Mouse (Mus musculus) bone marrow macrophage, adult 2 months (primary cell): ENCODE measurements around the gene 1110051M20Rik. TPM values are rescaled to one million over a fixed set of nuclear protein-coding genes. Genes with fewer than 3 reads are reported as not detected.

Experiments used
- H3K27ac ChIP-seq: 2 replicates; pipeline ENCODE4 v1.5.1; 2012; ENCODE audit warnings: low read depth, low read length; ENCODE audit not compliant: insufficient read depth
- H3K4me1 ChIP-seq: 2 replicates; pipeline ENCODE4 v1.6.1; 2012; ENCODE audit warnings: low read length; ENCODE audit not compliant: control insufficient read depth, insufficient read depth
- H3K4me3 ChIP-seq: 2 replicates; pipeline ENCODE4 v1.5.1; 2012; ENCODE audit warnings: mild to moderate bottlenecking, low read length, moderate library complexity; ENCODE audit not compliant: insufficient read depth
- CTCF ChIP-seq: IDR thresholded peaks from 2 replicates; pipeline ENCODE4 v1.5.1; 2012; ENCODE audit warnings: low read depth, mild to moderate bottlenecking, low read length, moderate library complexity
- POLR2A ChIP-seq: IDR thresholded peaks from 2 replicates; pipeline ENCODE4 v1.6.1; 2012; ENCODE audit warnings: mild to moderate bottlenecking, low read depth, low read length, borderline replicate concordance
- polyA plus RNA-seq: library from polyadenylated mRNA; stranded (reverse); fragments of >200 nt; gene quantifications from 2 replicates; pipeline ENCODE4 v1.2.4, GENCODE M21; 2012; ENCODE audit not compliant: missing spikeins, insufficient read depth, insufficient read length

The 1110051M20Rik gene
- polyA plus RNA-seq, 1 experiment = 14.2 TPM

DNA sequence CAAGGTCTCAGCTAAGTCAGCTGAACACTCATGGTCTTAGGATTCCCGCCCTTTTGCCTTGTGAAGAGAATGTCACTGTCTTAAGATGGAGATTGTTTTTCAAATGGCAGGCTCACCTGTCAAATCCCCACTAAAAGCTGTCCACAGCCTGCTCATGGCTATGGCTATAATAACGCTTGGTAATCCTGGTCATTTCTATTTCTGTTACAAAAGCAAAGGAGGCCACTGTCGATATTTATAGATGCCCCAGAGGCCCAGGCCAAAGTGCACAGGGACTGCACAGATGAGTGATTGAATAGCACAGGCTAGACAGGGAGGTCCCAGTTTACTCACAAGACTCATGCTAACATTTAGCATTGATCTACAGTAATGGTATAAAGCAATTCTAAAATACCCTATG, 15.4 kb downstream of the 1110051M20Rik start:
- H3K4me1 ChIP-seq = no peaks in the 10 kb centered on the region
- no peak overlapping the region for H3K27ac ChIP-seq
- no peak overlapping the region for H3K4me3 ChIP-seq
- TF ChIP-seq CTCF = no peak
- no peak for TF ChIP-seq POLR2A

DNA sequence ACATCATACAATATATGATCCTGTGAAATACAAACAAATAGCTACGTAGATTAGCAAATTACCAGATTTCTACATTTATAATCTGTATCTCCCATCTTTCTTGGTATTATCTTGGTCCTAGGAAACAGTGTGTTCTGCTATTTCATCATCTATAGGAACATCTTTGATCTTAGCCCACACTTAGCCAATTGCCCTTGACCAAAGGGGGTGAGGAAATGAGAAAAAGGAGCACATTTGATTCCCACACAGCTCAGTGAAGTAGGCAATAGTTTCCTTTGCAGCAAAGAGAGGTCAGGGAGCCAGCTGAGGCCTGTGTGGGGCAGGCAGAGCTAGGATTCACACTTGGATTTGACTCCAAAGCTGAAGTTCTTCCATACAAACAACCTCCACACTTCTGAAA, 18.2 kb downstream of the 1110051M20Rik start:
- no peak overlapping the region for H3K4me3 ChIP-seq
- H3K4me1 ChIP-seq = no peaks in the 10 kb centered on the region
- TF ChIP-seq CTCF (no peak), POLR2A (no peak)
- no peak overlapping the region for H3K27ac ChIP-seq

DNA sequence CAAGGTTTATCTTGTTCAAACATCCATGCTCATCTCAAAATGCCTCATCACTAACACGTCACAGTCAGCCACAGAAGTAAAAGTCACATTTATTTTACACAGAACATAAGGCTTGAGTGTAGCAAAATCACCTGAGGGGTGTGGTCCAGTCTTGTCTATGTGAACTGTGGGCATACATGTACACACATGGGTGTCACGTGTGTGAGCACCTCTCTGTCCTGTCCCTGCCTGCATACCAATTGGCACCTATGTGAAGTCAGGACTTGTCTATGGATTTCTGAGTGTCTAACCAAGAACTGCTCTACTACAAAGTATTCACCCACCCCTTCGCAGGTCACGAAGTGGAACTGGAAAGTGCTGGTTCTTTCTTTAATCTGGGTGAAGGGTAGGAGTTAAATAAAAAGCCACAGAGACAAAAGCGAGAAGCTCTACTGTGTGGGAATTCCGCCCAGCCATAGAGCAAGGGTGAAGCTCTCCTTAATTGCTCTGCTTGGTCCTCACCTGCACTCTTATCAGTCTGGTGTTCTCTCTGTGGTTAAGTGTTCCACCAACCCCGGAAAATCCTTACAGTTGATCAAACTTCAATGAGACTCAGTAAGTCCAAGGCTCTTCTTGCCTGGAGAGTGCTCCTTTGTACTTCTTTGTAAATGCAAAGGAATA, 20.3 kb downstream of the 1110051M20Rik start:
- TF ChIP-seq CTCF (no peak), POLR2A (no peak)
- Histone ChIP-seq H3K4me3 (no peak overlapping the region), H3K27ac (no peak overlapping the region), H3K4me1 (no peaks in the 10 kb centered on the region)

DNA sequence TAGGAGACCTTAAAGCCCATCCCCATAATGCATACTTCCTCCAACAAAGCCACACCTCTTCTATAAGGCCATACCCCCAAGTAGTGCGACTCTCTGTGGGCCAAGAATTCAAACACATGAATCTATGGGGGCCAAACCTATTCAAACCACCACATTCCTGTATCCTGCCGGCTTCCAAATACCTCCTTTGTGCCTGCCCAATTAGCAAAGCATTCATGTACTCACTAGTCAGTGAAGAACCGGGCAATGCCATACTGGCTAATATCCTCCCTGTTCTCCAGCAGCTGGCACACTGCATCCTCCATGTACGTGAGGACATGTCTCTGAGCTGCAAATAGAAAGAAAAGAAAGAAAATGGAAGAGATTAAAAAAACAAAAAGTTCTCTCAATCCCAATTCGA, 22.9 kb downstream of the 1110051M20Rik start:
- TF ChIP-seq POLR2A (no peak), CTCF (no peak)
- peaks cover 2% of the 10 kb centered on the region; the same call in 1 of the 2 replicates for H3K4me1 ChIP-seq
- no peak overlapping the region for H3K4me3 ChIP-seq
- H3K27ac ChIP-seq = no peak overlapping the region

DNA sequence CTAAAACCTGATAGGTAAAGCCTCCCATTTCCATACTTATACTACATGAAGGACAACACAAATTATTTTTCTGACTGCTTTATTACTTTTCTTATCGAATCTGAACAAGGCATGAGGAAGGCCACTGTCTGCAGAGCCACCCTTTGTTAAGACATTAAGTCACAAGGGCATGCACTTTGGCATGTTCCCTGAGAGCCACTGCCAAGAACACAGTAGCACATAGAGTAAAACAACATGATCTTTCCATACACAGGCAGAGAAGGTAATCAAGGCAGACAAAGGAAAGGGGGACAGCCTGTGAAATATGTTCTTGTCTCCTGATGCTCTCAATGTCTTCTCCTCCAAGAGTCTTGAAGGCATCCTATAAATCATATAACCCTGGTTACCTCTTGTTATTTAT, 30.7 kb downstream of the 1110051M20Rik start:
- TF ChIP-seq POLR2A (no peak), CTCF (no peak)
- Histone ChIP-seq H3K4me1 (peaks cover 17% of the 10 kb centered on the region), H3K4me3 (no peak overlapping the region), H3K27ac (no peak overlapping the region)

DNA sequence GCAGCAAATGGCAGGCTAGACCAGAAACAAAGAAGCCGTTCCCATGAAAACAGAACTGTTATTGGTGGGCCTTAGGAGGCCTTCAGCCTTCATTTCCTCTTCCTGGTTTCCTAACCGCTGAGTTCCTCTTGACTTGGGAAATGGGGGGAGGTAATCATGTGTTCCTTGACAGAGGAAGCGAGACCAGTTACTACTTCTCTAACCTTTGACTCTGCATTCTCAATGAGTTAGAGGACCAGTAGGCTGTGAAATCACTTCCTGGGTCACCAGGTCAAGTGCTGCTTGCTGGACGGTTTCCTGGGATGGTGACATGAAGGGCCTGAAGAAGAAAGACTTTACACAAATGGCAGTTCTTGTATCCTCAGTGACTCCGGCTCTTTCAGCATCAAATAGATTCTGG, 32.1 kb downstream of the 1110051M20Rik start:
- Histone ChIP-seq H3K4me1 (peaks cover 17% of the 10 kb centered on the region), H3K4me3 (no peak overlapping the region), H3K27ac (peak overlapping the region; percentile 83)

DNA sequence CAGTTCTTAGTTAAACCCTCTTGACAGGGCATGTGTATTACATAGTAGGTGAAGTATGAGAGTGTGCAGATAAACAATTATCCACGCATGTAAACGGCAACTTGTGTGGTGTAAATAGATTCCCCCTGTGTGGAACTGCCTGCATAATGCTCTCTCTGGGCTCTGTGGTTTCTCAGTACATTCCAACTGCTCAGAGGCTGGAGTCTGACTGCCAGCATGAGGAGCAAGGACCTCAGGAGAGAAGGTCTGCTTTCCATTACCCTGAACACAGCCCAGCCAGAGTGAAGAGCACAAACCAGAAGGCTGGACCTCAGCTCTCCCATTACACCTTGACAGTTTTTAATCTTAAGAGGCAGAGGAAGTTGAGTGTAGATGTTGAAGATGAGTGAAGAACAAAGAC, 33.0 kb downstream of the 1110051M20Rik start:
- Histone ChIP-seq H3K27ac (peak overlapping the region; percentile 83), H3K4me1 (peaks cover 15% of the 10 kb centered on the region)
- no peak for TF ChIP-seq POLR2A
- no peak for TF ChIP-seq CTCF

More for the DNA sequence above, 32.1 kb downstream of the 1110051M20Rik start:
- no peak for TF ChIP-seq CTCF
- TF ChIP-seq POLR2A = no peak

DNA sequence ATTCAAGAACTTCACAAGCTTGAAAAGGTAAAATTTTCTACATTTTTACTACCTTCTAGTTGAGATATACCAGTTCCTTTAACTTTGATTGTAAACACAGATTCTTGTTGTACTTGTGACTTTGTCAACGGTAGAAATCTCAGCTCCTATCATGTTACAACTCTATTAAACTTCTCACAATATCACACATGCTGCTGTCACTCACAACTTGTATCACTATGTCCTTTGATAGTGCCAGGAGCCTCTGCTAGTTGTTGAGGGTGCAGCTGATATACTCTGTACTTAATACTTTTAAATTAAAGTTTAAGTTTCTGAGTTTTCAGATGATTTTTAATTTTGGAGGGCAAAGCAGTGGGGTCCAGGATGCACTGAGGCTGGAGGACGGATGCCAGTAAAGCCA, 36.5 kb downstream of the 1110051M20Rik start:
- no peak for TF ChIP-seq POLR2A
- TF ChIP-seq CTCF = no peak
- H3K4me3 ChIP-seq = no peak overlapping the region
- peaks cover 17% of the 10 kb centered on the region for H3K4me1 ChIP-seq
- H3K27ac ChIP-seq = no peak overlapping the region

More for the DNA sequence above, 33.0 kb downstream of the 1110051M20Rik start:
- no peak overlapping the region for H3K4me3 ChIP-seq

DNA sequence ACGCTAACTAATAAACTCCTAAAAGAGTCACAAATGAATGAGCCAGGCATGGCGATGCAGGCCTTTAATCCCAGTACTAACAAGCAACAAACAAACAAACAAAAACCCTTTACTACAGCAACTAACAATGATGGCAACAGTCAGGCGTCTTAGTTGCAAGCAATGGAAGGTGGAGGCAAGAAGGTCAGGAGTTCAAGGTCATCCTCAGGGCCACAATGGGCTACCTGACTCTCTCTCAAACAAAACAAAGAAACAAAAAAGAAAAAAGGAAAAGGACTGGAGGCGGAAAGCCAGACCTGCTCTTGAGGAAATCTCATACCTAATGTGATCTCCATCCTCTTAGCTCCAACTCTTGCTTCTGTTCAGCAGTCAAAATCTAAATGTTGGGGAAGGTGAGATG, 39.4 kb downstream of the 1110051M20Rik start:
- TF ChIP-seq CTCF (no peak), POLR2A (no peak)
- H3K4me3 ChIP-seq = no peak overlapping the region
- H3K4me1 ChIP-seq = peaks cover 3% of the 10 kb centered on the region
- H3K27ac ChIP-seq = no peak overlapping the region

DNA sequence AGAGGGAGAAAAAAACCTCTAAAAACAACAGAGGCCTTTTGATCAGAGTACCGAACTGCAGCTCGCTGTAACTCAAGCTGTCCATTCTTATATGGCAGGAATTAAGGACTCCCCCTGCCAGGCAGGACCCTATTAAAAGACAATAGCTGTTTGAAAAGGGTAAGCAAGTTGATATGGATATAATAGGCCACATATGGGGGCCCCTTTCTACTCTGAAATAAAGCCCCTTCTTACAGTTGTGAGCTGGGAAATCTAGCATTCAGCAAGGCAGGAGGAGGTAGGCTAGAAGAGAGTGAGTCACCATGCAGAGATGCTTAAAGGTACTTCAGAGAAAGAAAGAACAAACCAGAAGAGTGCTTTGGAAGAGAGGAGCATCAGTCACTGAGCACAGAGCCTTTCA, 44.8 kb downstream of the 1110051M20Rik start:
- TF ChIP-seq POLR2A (no peak), CTCF (no peak)
- H3K4me1 ChIP-seq = peaks cover 22% of the 10 kb centered on the region
- no peak overlapping the region for H3K4me3 ChIP-seq
- no peak overlapping the region for H3K27ac ChIP-seq
